Mouse (Mus musculus) urinary bladder, postnatal 4 days (tissue): ENCODE data around the gene Gm21060.
"Not testable (repeated sequence)": the region's sequence is repeated elsewhere in the genome, so short reads cannot be mapped to it uniquely, and the experiment has no call there.

Experiments
- DNase-seq, 2 experiments: peaks; one replicate each; pipeline ENCODE4 v3.0.0; 2021 to 2022; ENCODE audit warnings: low spot score in 2 of 2

The Gm21060 gene

GRCm38 (mm10) chr19:61296969-61297368, at the start of gene Gm21060:
Gene Gm21060 (minus strand): TSS chr19:61297069.
- DNase-seq: no peak

DNA sequence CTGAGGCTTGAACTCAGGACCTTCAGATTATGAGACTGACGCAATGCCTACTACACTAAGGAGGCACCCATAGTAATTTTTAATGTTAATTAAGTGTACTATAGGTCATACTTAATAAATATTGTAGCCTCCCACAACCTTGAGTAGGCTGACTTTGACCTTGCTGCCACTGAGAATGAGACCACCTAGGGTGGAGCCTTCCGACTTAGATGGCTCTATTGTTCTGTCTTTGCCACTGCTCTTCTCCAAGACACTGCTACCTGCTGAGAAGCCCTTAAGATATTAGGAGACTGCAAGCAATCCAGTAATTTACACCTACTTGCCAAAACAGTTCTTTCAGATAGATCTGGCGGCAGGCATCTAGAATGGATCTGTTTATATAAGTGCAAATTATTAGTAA, 24.0 kb upstream of the Gm21060 start:
- DNase-seq: not testable (repeated sequence)

- not testable (repeated sequence) for DNase-seq
Measured at GRCm38 (mm10) chr19:61313185-61313584, 16.3 kb upstream of the Gm21060 start.

DNA sequence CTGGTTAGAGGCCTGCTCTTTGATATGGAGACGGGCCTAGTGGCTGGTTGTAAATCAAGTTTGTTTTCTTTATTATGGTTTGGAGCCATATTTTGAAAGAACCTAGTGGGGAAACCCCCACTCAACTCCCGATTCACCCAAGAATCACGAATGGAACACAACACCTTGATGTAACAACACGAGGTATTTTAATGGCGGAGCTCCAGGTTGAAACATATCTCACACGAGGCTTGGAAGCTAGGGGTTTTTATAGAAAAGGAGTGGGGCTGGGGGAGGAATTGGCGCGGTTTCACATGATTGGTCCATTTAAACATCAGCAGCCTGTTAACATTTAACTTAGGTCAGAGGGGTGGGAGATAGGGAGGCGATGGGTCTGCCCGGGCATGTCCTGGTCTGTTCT, 15.5 kb upstream of the Gm21060 start:
- not testable (repeated sequence) for DNase-seq

- DNase-seq: not testable (repeated sequence)
Measured at GRCm38 (mm10) chr19:61308083-61308482, 11.2 kb upstream of the Gm21060 start.

GRCm38 (mm10) chr19:61285033-61285432, 11.8 kb downstream of the Gm21060 start:
- not testable (repeated sequence) for DNase-seq

DNA sequence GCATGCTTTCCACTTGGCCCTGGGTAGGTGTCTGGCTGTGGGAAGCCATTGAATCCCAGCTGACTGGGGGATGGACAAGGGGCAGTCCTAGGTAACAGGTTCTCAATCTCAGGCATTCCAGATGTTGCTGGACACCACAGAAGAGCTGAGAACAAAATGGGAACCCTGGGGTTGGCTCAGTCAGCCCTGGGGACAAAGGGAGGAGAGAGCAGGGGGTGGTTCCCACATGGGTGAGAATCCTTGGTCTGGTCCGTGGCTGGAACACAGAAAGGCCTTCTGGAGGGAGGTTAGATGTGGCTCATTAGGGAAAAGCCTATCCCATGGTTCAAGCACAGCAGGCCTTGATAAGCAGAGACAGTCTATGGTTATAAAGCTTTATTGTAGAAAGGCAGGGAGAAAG, 13.3 kb downstream of the Gm21060 start:
- DNase-seq: no peak

DNA sequence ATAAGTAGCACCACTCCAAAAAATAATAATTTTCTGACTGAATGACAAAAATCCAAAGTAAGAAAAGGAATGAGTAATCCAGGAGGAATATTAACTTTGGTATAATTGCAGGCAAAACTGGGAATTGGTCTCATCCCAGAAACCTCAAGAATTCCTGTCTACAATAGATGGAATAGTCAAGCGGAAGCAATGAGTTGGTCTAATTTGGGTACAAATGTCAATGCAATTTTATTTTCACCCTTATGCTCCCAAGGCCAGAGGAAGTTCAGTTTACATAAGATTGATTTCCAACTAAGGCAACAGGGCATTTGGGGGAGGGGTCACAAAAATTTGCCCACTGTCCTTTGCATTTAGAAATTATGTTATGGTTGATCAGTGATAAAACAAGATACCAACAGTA, 21.4 kb downstream of the Gm21060 start:
- no peak for DNase-seq

DNA sequence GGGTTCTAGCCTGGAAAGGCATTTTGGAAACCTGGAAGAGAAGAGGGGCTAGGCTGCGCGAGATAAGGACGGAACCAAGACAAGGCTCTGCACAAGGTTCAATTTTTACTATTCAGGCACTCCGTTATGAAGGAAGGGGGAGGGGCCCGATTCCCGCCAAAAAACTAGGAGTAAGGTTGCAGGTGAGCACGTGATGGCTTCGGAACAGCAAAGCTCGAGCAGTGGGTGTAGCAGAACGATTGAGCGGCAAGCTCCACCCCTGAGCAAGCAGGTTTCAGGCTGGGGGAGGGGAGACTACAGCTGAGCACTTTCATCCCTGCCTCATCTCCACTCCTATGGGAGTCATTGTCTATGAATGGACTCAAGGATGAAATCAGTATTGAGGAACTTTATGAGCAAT, 27.7 kb downstream of the Gm21060 start:
- DNase-seq: not testable (repeated sequence)

DNA sequence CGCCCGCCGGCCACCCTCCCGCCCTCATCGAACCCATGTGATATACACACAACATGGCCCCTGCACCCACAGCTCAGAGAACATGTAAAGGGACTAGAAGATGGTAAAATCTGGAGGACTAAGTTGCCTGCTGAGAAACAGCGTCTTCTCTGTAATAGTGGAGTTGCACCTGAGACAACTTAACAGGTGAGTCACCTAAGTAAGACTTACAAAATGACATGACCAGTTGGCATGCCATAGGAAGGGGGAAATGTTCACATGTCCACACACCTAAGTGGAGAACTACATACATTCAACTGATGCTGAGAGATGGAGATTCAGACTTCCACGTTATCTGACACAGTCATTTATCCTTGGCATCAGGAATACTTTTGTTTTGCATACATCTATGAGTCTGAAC, 29.7 kb downstream of the Gm21060 start:
- DNase-seq: no peak

DNA sequence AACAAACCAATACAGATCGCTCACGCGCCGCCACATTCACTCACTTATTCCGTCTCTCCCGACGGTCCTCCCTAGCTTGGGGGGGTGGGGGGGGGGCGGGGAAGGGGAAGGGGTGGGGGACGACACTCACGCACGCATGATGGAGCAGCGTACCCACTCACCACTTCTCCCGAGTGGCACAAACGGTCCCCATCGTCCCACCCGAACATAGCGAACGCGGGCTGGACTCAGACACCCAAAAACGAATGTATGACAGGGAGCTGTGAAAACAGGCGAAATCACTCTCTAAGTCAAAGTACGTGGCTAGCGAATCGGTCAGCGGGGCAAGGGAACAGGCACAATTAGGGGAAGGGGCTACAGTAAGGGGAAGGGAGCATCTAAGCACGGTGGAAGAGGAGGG, 30.2 kb downstream of the Gm21060 start:
- no peak for DNase-seq

DNA sequence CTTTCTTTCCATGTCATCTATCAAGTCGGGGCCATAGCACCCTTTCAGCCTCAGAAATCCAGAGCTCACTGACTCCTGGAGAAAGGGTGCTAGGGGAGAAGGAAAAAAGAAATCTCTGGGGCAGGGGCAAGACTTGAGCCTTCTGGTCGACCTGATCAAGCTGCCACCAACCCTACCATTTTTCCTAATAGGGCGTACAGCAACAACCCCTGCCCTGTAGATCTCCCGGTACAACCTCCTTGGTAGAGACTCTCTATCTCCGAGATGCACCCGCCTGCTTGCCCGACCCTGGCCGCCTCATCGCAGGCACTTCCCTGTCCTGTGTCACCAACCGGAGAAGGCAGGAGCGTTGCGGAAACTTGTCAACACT, 30.6 kb downstream of the Gm21060 start:
- DNase-seq: no peak

GRCm38 (mm10) chr19:61265349-61266245, 31.3 kb downstream of the Gm21060 start:
- DNase-seq: peak; percentile 65 to 83

- DNase-seq: no peak
Measured at GRCm38 (mm10) chr19:61264933-61265332, 31.9 kb downstream of the Gm21060 start.

DNA sequence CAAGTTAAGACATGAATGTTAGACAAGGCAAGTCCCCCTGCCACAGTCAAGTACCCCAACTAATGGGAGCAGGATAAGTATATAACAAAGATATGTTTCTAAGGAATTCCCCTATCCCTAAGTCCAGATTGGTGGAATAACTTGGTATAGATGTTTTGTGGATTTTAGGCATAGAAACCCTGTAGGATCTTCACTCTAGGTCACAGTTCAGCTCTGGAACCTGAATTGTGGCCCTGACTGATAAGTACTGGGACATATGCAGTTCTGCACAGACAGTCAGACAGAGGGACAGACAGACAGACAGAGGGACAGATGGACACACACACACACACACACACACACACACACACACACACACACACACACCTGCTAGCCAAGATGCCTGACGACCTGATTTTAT, 32.6 kb downstream of the Gm21060 start:
- DNase-seq: no peak

GRCm38 (mm10) chr19:61261241-61261640, 35.6 kb downstream of the Gm21060 start:
- no peak for DNase-seq

DNA sequence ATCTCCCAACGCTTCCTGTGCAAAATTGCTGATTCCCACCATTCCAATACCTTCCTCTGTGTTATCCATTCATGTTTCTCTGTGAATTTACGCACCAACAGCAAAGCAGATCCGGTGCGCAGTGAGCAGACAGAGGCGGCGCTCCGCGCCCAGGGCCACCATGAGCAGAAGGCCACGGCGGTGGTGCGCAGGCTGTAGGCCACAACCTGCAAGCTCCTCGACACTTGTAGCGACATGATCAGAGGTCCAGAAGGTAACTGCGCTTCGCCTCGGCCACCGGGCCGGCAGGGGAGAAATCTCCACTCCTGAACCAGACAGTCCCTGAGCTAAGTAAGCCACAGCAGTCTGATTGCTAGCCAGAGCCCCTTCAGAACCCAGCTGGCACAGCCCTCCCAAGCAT, 39.1 kb downstream of the Gm21060 start:
- no peak for DNase-seq

DNA sequence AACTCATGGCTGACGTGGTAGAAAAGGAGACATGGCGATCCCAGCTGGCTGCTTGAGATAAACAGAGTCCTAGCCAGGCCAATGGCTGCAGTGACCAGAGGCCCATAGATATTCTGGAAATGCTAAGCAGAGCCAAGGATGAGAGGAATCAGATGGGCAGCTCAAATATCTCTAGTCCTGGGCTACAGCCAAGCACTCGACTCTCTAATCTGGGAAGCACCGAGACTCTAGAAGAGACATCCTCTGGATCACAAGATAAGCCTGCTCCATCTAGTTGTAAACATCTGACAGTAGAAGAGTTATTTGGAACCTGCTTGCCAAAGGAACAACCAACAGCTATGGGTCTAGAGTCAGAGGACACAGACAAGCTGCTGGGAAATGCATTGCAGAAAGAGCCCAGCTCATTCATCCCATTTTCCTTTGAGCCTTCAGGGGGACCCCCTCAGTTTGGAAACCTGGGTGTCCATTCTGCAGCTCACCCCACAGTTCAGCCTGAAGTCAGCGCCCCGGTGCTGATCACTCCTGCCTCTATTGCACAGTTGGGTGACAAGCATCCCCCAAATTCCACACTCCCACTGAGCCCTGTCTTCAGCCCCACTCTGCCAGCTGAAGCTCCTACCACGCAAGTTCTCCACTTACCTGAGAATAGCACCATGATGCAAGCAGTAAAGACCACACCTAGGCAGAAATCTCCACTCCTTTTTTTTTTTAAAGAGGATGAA, 40.5 kb downstream of the Gm21060 start:
- no peak for DNase-seq

DNA sequence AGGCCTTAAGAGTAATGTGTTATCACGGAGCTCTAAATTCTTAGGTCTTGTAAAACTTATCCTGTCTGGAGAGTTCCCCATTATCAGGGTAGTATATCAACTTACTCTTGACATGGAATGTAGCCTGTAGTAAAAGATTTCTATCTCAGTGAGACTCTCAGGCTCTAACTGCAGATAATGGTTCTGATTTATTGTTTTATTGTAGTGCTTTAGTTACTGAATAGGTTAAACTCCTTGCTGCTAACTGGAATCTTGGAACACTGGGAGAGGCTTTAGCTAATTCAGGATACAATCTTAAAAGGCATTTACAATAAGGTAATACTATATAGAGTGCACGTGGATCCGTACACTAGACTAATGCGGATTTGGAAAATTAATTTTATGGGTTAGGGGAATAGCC, 49.5 kb downstream of the Gm21060 start:
- DNase-seq: not testable (repeated sequence)
